Mouse (Mus musculus) R1 (cell line): ENCODE measurements at regions not wholly inside any gene's neighbourhood (a gene's known extent, or its start where the extent isn't known, plus 50 kb on each side); places are given as distances from the start of the nearest gene placed in this dataset.

Source experiments
- DNase-seq: peaks from one replicate; pipeline ENCODE4 v3.0.0-alpha.2; 2018; ENCODE audit warnings: low read depth, low spot score

DNA sequence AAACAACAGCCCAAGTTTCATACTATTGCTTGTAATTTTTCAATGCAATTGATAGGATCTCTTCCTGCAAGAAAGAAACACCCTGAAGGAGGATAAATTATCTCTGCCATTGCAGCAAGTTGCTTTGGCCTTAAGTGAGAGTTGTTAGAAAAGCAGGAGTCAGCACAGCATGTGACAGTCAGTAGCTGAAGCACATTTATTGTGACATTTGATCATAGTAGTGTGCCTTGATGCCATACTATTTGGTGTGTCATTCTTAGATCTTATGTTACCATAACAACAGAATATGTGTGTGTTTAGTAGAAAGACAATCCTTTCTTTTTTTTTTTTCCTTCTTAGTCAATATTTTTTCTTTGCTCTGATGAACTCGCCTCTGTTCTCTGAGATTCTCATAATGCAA lies 115.5 kb upstream of the Tusc1 start:
- DNase-seq, result no peak

DNA sequence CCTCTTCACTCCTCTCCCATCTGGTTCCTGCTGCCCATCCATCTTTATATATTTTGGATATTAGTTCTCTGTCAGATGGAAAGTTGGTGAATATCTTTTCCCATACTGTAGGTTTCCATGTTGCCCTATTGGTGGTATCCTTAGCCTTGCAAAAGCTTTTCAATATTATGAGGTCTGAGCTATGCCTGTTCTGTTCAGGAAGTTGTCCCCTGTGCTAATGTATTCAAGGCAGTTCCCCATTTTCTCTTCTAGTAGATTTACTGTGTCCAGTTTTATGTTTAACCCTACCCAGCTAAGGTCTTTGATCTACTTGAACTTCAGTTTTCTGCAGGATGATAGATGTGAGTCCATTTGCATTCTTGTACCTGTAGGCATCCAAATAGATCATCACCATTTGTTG lies 109.4 kb upstream of the Tusc1 start:
- no peak for DNase-seq

DNA sequence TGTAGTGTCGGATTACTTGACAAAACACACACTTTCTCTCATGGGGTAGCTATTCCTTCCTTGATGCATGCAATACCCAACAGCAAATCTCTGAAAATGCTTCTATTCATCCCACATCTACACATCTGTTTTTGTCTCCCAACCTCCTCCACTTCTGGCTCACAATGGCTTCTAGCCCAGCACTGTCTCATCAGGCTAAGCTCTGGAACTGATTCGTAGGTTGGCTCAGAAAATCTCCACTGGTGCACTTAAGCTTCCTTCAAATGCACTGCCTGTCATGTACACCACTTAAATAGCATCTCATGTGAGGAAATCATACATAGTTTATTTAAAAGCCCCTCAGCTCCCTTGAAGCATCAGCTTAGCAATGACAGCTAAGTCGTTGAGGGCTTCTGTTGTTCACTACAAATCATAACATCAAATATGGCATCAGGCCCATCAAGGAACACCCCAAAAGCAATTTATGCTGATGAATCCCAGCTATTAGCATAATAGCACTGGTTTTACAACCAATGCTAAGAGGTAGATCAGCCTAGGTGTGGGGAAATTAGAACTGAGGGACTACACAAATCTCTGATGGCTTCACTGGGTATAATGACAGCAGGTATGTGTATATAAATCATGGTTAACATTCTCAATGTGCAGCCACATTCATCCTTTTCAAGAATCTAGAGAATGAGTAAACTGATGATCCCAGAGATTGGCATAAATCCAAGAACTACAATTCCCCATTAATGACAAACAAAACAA lies 103.5 kb upstream of the Tusc1 start:
- no peak for DNase-seq

DNA sequence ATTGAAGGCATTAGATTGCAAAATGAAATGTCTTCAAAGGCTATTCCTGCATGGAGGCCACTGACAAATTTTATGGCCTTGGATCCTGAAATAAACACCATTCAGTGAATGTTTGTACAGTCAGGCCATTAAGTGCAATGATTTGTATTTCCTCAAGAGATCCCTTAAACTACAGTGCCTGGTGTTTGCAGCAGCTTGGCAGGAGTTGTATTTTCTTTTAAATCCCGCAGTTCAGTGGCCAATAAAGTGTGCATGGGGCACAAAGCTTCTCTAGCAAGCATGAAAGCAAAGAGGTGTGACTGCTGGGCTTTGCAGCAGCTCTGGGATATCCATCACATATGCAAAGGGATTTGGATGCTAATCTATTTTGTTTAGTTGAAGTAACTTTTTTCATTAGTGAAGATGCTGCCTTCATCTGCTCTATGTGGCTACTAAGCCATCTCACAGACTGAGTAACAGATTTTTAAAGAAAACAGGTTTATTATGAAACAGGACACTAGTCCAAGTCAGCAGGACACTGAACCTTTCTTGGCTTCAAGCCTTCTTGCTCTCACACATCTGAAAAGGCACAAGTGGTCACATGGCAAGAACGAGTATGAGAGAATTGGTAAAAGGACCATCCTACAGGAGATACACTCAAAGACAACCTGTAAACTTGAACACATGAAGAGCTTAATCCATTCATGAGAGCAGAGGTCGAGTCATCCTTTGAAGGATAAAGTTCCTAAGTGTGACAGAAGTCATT lies 102.2 kb upstream of the Tusc1 start:
- DNase-seq, result no peak

DNA sequence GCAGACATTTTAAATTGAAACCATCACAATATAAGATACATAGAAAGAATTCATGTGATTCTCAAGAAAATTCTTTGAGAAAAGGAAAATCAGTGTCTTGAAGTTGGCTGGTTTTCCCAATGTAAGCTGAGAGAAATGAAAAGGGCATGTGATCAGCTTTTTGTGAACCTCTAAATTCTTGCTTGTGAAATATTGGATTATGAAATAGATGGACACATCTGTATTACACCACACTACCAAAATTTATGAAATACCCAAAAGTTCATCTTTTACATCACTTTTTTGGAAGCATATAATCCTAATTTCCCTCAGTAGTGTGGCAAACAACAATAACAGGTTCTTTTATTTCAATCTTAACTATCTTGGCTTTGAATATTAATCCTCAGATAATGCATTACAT lies 77.4 kb upstream of the Tusc1 start:
- DNase-seq, result no peak

DNA sequence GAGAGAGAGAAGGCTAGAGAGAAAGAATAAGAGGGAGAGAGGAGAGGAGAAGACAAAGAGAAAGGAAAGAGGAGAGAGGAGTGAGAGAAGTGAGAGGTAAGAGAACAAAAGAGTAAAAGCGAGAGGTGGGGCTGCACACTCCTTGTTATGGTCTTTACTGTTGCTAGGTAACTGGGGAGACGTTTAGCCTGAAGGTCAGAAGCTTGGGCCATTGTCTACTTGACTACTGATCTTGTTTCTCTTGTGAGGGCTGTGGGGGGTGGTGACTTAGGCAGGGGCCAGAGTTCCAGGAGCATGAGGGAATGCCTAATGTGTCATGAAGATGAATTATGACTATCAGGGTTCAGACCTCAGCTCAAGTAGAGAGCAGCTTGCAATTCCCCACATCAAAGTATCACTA lies 71.6 kb upstream of the Tusc1 start:
- DNase-seq, result peak; percentile 68

DNA sequence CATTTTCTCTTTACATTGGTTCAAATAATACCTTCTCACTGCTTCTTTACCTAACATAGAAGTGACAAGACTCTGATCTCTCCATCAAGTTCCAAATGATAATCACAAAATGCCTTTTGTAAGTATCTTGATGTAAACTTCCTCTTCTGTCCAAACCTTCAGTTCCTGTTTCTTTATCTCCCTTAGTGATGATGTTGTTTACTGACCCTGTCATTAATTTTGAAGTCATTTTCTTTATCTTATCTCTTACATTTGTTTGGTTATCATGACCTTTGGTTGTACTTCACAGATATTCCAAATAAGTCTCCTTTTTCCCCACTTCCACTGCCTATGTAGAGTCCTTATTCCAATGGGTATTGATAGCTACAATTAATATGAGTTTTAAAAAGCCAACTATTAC lies 65.3 kb upstream of the Tusc1 start:
- no peak for DNase-seq
